ENCODE assay signal across 20 mouse cellular contexts in the genomic region with DNA sequence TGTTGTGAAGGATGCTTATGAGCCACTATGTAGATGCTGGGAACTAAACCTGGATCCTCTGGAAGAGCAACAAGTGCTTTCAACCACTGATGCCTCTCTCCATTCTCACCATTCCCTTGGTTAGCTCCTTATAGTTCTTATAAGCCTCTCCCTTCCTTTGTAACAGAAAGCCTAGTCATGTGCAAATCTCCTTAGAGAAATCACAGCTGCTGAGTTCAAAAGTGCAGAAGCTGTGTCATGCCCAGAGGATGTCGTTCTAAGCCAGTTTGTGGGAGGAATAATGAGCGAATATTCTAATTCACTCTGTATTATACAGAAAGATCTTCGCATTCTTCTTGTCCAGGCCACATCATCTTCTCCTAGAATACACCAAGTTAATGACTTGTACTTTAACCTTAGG. TPM values are rescaled to one million over a fixed set of nuclear protein-coding genes. Genes with fewer than 3 reads are reported as not detected.
A peak's percentile ranks its signal among the peaks of the same experiment; 100 is the strongest.
DNase-seq lines count a peak whose midpoint lies in the region; ATAC-seq and TF ChIP-seq lines count a peak whose summit lies in the region.
"Had no signal": no experiment of that assay in that cellular context is flagged by ENCODE, and none has a peak within 500 bp of the region (broad histone marks: within the 10 kb centered on the region; RNA-seq: fewer than 3 reads in every experiment).

No protein-coding gene starts in this region.

- DNase-seq in lung, postnatal 0 days (ENCODE audit: low spot score) = peak; percentile 55
- no peak for DNase-seq in lung, postnatal 14 days
- peak; percentile 62 for DNase-seq in Muller cell, postnatal 12 days (ENCODE audit: inconsistent ontology term)
- no peak for DNase-seq in right cerebral cortex, postnatal 10 days (ENCODE audit: low spot score in 2 of 2)
- DNase-seq: adrenal gland, postnatal 14 days; B cell, adult 2 months; cerebellum, adult 11 months; cerebellum, postnatal 25 days; embryo, embryonic 11 days; kidney, adult 8-10 months had no signal

- no peak overlapping the region for H3K9ac ChIP-seq in intestine, postnatal 0 days (ENCODE audit: low read depth, low read length)
- no peak overlapping the region for H3K9ac ChIP-seq in intestine, embryonic 16.5 days (ENCODE audit: low read depth, low read length)
- no peak overlapping the region for H3K9ac ChIP-seq in lung, postnatal 0 days (replicated peaks; ENCODE audit: low read depth)
- H3K9ac ChIP-seq: forebrain, embryonic 12.5 days; limb, embryonic 15.5 days; liver, embryonic 15.5 days; midbrain, embryonic 13.5 days had no signal

- TF ChIP-seq CTCF in intestine, postnatal 0 days (IDR thresholded peaks at IDR 0.05; ENCODE audit: low read depth) = 0 out of 2 replicates have a peak, but pooled peaks have one; percentile 12
- no peak for TF ChIP-seq CTCF in lung, postnatal 0 days (IDR thresholded peaks at IDR 0.05)

- no peak for TF ChIP-seq POLR2A in myocyte (IDR thresholded peaks at IDR 0.05; ENCODE audit: insufficient read length, low read depth)

- ATAC-seq in intestine, postnatal 0 days = no peak
- no peak for ATAC-seq in intestine, embryonic 16.5 days
- ATAC-seq in lung, postnatal 0 days = 0 out of 2 replicates have a peak, but pooled peaks have one; percentile 19
- ATAC-seq: activated CD4-positive, CD25-positive, alpha-beta regulatory T cell, adult 4 months; hindbrain, postnatal 0 days; midbrain, embryonic 13.5 days had no signal

- H3K4me2 ChIP-seq in intestine, postnatal 0 days (replicated peaks; ENCODE audit: low read depth) = no peak overlapping the region
- no peak overlapping the region for H3K4me2 ChIP-seq in intestine, embryonic 16.5 days (ENCODE audit: low read depth, low read length)
- no peak overlapping the region for H3K4me2 ChIP-seq in lung, postnatal 0 days (replicated peaks; ENCODE audit: low read depth, low read length)
- peak overlapping the region; percentile 28 for H3K4me2 ChIP-seq in myocyte (ENCODE audit: low read depth)
- H3K4me2 ChIP-seq: forebrain, embryonic 12.5 days; limb, embryonic 15.5 days; liver, embryonic 15.5 days; midbrain, embryonic 13.5 days had no signal

- no peaks in the 10 kb centered on the region for H3K9me3 ChIP-seq in intestine, postnatal 0 days (ENCODE audit: control insufficient read depth)
- no peaks in the 10 kb centered on the region for H3K9me3 ChIP-seq in intestine, embryonic 16.5 days (ENCODE audit: control insufficient read depth, low read length)
- no peaks in the 10 kb centered on the region for H3K9me3 ChIP-seq in lung, postnatal 0 days (ENCODE audit: low read length)
- H3K9me3 ChIP-seq: forebrain, embryonic 12.5 days; hindbrain, embryonic 10.5 days; limb, embryonic 15.5 days; liver, embryonic 15.5 days; midbrain, embryonic 13.5 days had no signal

- H3K27ac ChIP-seq in intestine, postnatal 0 days (ENCODE audit: low read depth, low read length) = no peak overlapping the region
- no peak overlapping the region for H3K27ac ChIP-seq in intestine, embryonic 16.5 days (ENCODE audit: low read length)
- no peak overlapping the region for H3K27ac ChIP-seq in lung, postnatal 0 days (ENCODE audit: low read length)
- H3K27ac ChIP-seq: forebrain, embryonic 12.5 days; hindbrain, embryonic 10.5 days; hindbrain, postnatal 0 days; limb, embryonic 15.5 days; liver, embryonic 15.5 days; midbrain, embryonic 13.5 days had no signal

- H3K27me3 ChIP-seq in intestine, postnatal 0 days (replicated peaks; ENCODE audit: control insufficient read depth, insufficient read depth, low read length) = no peaks in the 10 kb centered on the region
- H3K27me3 ChIP-seq in intestine, embryonic 16.5 days (replicated peaks; ENCODE audit: control insufficient read depth, insufficient read depth, low read length) = no peaks in the 10 kb centered on the region
- no peaks in the 10 kb centered on the region for H3K27me3 ChIP-seq in lung, postnatal 0 days (replicated peaks; ENCODE audit: insufficient read depth, low read length)
- no peaks in the 10 kb centered on the region for H3K27me3 ChIP-seq in myocyte (ENCODE audit: control insufficient read depth, insufficient read depth, insufficient read length)
- H3K27me3 ChIP-seq: forebrain, embryonic 12.5 days; limb, embryonic 15.5 days; liver, embryonic 15.5 days; midbrain, embryonic 13.5 days had no signal

- no peak for TF ChIP-seq EP300 in lung, postnatal 0 days (IDR thresholded peaks at IDR 0.05)

- no peak overlapping the region for H3ac ChIP-seq in myocyte (ENCODE audit: control insufficient read depth, insufficient read length)

- no peaks in the 10 kb centered on the region for H3K36me3 ChIP-seq in intestine, postnatal 0 days (ENCODE audit: control insufficient read depth, insufficient read depth)
- H3K36me3 ChIP-seq in intestine, embryonic 16.5 days (ENCODE audit: control insufficient read depth, insufficient read depth, low read length) = no peaks in the 10 kb centered on the region
- no peaks in the 10 kb centered on the region for H3K36me3 ChIP-seq in lung, postnatal 0 days (ENCODE audit: insufficient read depth, low read length)
- no peaks in the 10 kb centered on the region for H3K36me3 ChIP-seq in myocyte (ENCODE audit: control insufficient read depth, insufficient read depth)
- H3K36me3 ChIP-seq: forebrain, embryonic 12.5 days; hindbrain, embryonic 10.5 days; limb, embryonic 15.5 days; liver, embryonic 15.5 days; midbrain, embryonic 13.5 days had no signal

- H3K4me3 ChIP-seq in intestine, postnatal 0 days (ENCODE audit: low read depth, low read length) = no peak overlapping the region
- H3K4me3 ChIP-seq in intestine, embryonic 16.5 days (ENCODE audit: low read length) = no peak overlapping the region
- no peak overlapping the region for H3K4me3 ChIP-seq in lung, postnatal 0 days (ENCODE audit: low read depth, low read length)
- no peak overlapping the region for H3K4me3 ChIP-seq in myocyte
- H3K4me3 ChIP-seq: forebrain, embryonic 12.5 days; hindbrain, embryonic 10.5 days; limb, embryonic 15.5 days; liver, embryonic 15.5 days; midbrain, embryonic 13.5 days had no signal

- H3K79me2 ChIP-seq in myocyte (ENCODE audit: control insufficient read depth, insufficient read depth) = no peaks in the 10 kb centered on the region

- 55% methylated on average over 3 of the region's 3 CpGs for WGBS in intestine, postnatal 0 days
- WGBS in intestine, embryonic 16.5 days = 52% methylated on average over 3 of the region's 3 CpGs
- 46% methylated on average over 3 of the region's 3 CpGs for WGBS in lung, postnatal 0 days

- no peaks in the 10 kb centered on the region for H3K4me1 ChIP-seq in intestine, postnatal 0 days (replicated peaks; ENCODE audit: control insufficient read depth, insufficient read depth, low read length)
- no peaks in the 10 kb centered on the region for H3K4me1 ChIP-seq in intestine, embryonic 16.5 days (ENCODE audit: control insufficient read depth, insufficient read depth, low read length)
- H3K4me1 ChIP-seq in lung, postnatal 0 days (ENCODE audit: insufficient read depth, low read depth, low read length) = no peaks in the 10 kb centered on the region
- H3K4me1 ChIP-seq: forebrain, embryonic 12.5 days; limb, embryonic 15.5 days; liver, embryonic 15.5 days had no signal

TF ChIP-seq in myocyte, 11 proteins besides CTCF, POLR2A, EP300 and RAD21:
- TF ChIP-seq TCF3 (IDR thresholded peaks at IDR 0.05; ENCODE audit: insufficient read length, low read depth) (no peak), TCF12 (IDR thresholded peaks at IDR 0.05; ENCODE audit: insufficient read depth, poor library complexity, severe bottlenecking) (no peak), MYOG (IDR thresholded peaks at IDR 0.05; ENCODE audit: control insufficient read depth in 1 of 3, insufficient read depth in 1 of 3, insufficient read length in 2 of 3, low read depth in 2 of 3) (no peak), MYOD1 (IDR thresholded peaks at IDR 0.05; ENCODE audit: control insufficient read depth in 1 of 3, insufficient read length in 2 of 3, low read depth in 2 of 3) (peak in 1 of 3 experiments; percentile 18)

RNA-seq across cellular contexts. Expression of a gene that starts 12.8 kb away (rescaled TPM):
- 1.1 and 1.4 TPM in 2 replicates for polyA plus RNA-seq in intestine, postnatal 0 days (2015; fragmentation: Nextera tagmentation; extraction: Ambion mirVana)
- polyA plus RNA-seq in intestine, embryonic 16.5 days (2015; fragmentation: Nextera tagmentation; extraction: Ambion mirVana) = 1.0 and 1.5 TPM in 2 replicates
- 0.11 and 0.24 TPM in 2 replicates for polyA plus RNA-seq in lung, postnatal 0 days (2015; fragmentation: Nextera tagmentation; extraction: Ambion mirVana)
- 0.10 TPM for polyA plus RNA-seq in myocyte (2012; fragmentation: generic; extraction: Trizol)

RNA-seq across cellular contexts. Expression of a gene that starts 59.9 kb away (rescaled TPM):
- polyA plus RNA-seq in intestine, postnatal 0 days (2015; fragmentation: Nextera tagmentation; extraction: Ambion mirVana) = 67.6 and 73.2 TPM in 2 replicates
- 67.7 and 77.3 TPM in 2 replicates for polyA plus RNA-seq in intestine, embryonic 16.5 days (2015; fragmentation: Nextera tagmentation; extraction: Ambion mirVana)
- 12.9 and 13.4 TPM in 2 replicates for polyA plus RNA-seq in lung, postnatal 0 days (2015; fragmentation: Nextera tagmentation; extraction: Ambion mirVana)
- polyA plus RNA-seq in myocyte (2012; fragmentation: generic; extraction: Trizol) = 31.0 TPM

Comparison
In these comparisons a context has a peak if more than half of its experiments do, and no peak if none do; other contexts are left out.
1. DNase-seq: peak in lung, postnatal 0 days (single experiment) and Muller cell, postnatal 12 days (single experiment); none in lung, postnatal 14 days (single experiment) and right cerebral cortex, postnatal 10 days (0 of 2).